Mouse (Mus musculus) midbrain, embryonic 15.5 days (tissue): ENCODE results near the gene Myo7a. TPM values are rescaled to one million over a fixed set of nuclear protein-coding genes. Genes with fewer than 3 reads are reported as not detected.

ENCODE experiments used
- ATAC-seq: fragments of 200-750 bp; cut with Nextera tagmentation; replicated peaks from 2 replicates; pipeline ENCODE4 v1.8.0; 2017; ENCODE audit warnings: moderate TSS enrichment
- H3K27ac ChIP-seq: fragments of 300-500 bp; sonication (generic); 2 replicates; pipeline ENCODE4 v1.5.1; 2015; ENCODE audit warnings: mild to moderate bottlenecking, inconsistent platforms
- H3K27me3 ChIP-seq: fragments of 300-500 bp; sonication (generic); replicated peaks from 2 replicates; pipeline ENCODE4 v1.6.1; 2015; ENCODE audit warnings: inconsistent platforms
- H3K36me3 ChIP-seq: fragments of 300-500 bp; sonication (generic); replicated peaks from 2 replicates; pipeline ENCODE4 v1.6.1; 2015; ENCODE audit warnings: inconsistent platforms
- H3K4me1 ChIP-seq: fragments of 300-500 bp; sonication (generic); 2 replicates; pipeline ENCODE4 v1.6.1; 2015; ENCODE audit warnings: inconsistent platforms
- H3K4me2 ChIP-seq: fragments of 300-500 bp; sonication (generic); 2 replicates; pipeline ENCODE4 v1.6.1; 2015; ENCODE audit warnings: inconsistent platforms, mild to moderate bottlenecking, moderate library complexity
- H3K4me3 ChIP-seq: fragments of 300-500 bp; sonication (generic); 2 replicates; pipeline ENCODE4 v1.5.1; 2015; ENCODE audit warnings: mild to moderate bottlenecking, inconsistent platforms
- H3K9ac ChIP-seq: fragments of 300-500 bp; sonication (generic); 2 replicates; pipeline ENCODE4 v1.6.1; 2015; ENCODE audit warnings: mild to moderate bottlenecking, inconsistent platforms
- H3K9me3 ChIP-seq: fragments of 300-500 bp; sonication (generic); 2 replicates; pipeline ENCODE4 v1.6.1; 2016; ENCODE audit warnings: inconsistent platforms
- WGBS: fragments of 180-500 bp; shearing (Covaris S2); methylation state at CpG from one replicate; pipeline ENCODE4 v1.1.7; 2015; ENCODE audit warnings: mixed read lengths; 5-methylcytosine and 5-hydroxymethylcytosine counted together
- polyA plus RNA-seq: library from polyadenylated mRNA; unstranded; fragments of >200 nt; fragmentation: Nextera tagmentation; extraction: Ambion mirVana; gene quantifications from 2 replicates; pipeline ENCODE4 v1.2.1, GENCODE M21; 2015

Gene Myo7a
- polyA plus RNA-seq, 1 experiment from 2014 or later: 23.8 TPM

- H3K27ac ChIP-seq: no peak overlapping the region
- H3K4me2 ChIP-seq: no peak overlapping the region
- ATAC-seq: no peak
- H3K4me1 ChIP-seq: peaks cover 5% of the 10 kb centered on the region
- no peak overlapping the region for H3K4me3 ChIP-seq
- H3K9ac ChIP-seq: no peak overlapping the region
- 79% methylated on average over 12 of the region's 12 CpGs for WGBS
- no peaks in the 10 kb centered on the region for H3K9me3 ChIP-seq
- no peaks in the 10 kb centered on the region for H3K27me3 ChIP-seq
- H3K36me3 ChIP-seq: no peaks in the 10 kb centered on the region
Observed at GRCm38 (mm10) chr7:98084541-98085293, 34.6 kb downstream of the Myo7a start.

DNA sequence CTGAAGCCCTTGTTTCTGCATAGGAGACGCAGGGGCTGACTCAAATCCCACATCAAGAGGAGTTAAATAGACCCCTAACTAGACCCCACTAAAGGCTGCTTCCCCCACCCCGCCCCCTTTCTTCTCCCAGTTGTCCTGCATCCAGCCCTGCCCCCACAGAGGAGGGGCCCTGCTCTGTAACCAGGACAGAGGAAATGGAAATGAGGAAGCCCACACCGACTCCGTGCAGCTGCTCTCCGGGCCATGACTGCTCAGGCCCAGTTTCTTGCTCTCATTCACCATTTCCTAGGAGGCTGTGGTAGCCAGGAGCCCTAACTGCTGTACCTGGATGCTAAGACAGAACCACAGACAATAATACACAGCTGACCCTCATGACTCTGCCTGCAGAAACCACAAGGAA, 36.9 kb downstream of the Myo7a start:
- WGBS: 8% methylated on average over 5 of the region's 5 CpGs
- Histone ChIP-seq H3K27ac (no peak overlapping the region), H3K36me3 (no peaks in the 10 kb centered on the region), H3K27me3 (no peaks in the 10 kb centered on the region), H3K9me3 (no peaks in the 10 kb centered on the region), H3K4me3 (no peak overlapping the region), H3K4me2 (no peak overlapping the region), H3K4me1 (peaks cover 5% of the 10 kb centered on the region), H3K9ac (no peak overlapping the region)
- no peak for ATAC-seq

DNA sequence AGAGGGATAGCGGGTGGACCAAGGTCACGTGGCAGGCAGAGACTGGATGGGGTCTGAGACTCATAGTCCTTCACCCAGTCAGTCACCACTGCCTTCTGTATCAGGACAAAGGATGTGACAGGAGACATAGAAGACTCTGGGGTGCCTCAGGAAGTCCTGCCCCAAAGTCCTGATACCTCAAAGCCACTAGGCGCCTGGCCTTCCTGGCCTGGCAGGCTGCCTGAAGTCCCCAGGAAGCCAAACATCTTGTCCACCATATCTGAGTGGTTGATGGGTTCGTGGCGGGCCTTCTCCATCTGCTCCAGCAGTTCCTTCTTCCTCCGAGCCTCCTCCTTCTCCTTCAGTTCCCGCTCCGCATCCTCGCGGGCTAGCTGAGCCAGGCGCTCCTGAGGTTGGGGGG, 41.9 kb downstream of the Myo7a start:
- Histone ChIP-seq H3K9ac (no peak overlapping the region), H3K27ac (no peak overlapping the region), H3K36me3 (no peaks in the 10 kb centered on the region), H3K9me3 (no peaks in the 10 kb centered on the region), H3K4me2 (no peak overlapping the region), H3K4me3 (no peak overlapping the region), H3K4me1 (peaks cover 3% of the 10 kb centered on the region), H3K27me3 (no peaks in the 10 kb centered on the region)
- no peak for ATAC-seq
- WGBS: 88% methylated on average over 11 of the region's 11 CpGs

DNA sequence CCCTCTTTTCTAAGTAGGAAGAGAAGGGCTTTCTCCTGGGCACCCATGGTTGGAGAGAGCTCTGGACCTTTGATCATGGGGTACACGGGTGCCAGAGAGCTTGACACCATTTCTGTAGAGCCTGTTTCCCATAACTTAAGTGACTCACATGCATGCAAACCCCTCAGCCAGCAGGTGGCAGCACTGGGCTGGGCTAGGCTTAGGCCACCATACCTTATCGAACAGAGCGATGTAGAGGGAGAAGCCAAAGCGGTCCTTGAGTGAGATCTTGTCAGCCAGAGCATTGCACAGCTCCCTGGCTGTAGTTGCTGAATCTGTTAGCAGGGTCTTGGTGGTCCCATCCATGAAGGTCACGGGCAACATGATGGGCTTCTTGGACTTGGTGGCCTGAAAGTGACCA, 47.7 kb downstream of the Myo7a start:
- WGBS: 35% methylated on average over 5 of the region's 5 CpGs
- peak; percentile 69 for ATAC-seq
- H3K9ac ChIP-seq: no peak overlapping the region
- no peak overlapping the region for H3K27ac ChIP-seq
- H3K36me3 ChIP-seq: no peaks in the 10 kb centered on the region
- H3K4me3 ChIP-seq: no peak overlapping the region
- no peaks in the 10 kb centered on the region for H3K4me1 ChIP-seq
- H3K9me3 ChIP-seq: no peaks in the 10 kb centered on the region
- H3K27me3 ChIP-seq: no peaks in the 10 kb centered on the region
- H3K4me2 ChIP-seq: no peak overlapping the region

DNA sequence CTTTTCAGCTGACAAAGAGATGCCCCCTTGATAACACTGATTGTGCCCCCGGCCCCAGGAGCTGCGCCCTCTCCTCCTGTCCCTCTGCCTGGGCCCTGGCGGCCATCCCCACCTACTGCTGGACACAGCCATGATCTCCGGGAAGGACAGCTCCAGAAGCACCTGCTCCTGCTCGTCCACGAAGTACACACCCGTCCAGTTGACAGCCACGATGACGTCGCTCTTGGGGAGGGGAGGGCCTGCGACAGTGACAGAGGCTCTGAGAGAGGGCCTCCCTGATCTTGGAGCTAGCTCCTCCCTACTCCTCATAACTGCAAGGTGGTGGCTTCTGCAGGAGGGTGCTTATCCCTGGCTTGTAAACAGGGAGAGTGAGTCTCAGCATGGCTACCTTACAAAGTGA, 53.1 kb downstream of the Myo7a start:
- Histone ChIP-seq H3K9me3 (no peaks in the 10 kb centered on the region), H3K4me1 (no peaks in the 10 kb centered on the region), H3K4me3 (no peak overlapping the region), H3K9ac (no peak overlapping the region), H3K27ac (no peak overlapping the region), H3K27me3 (no peaks in the 10 kb centered on the region), H3K4me2 (no peak overlapping the region), H3K36me3 (no peaks in the 10 kb centered on the region)
- 88% methylated on average over 11 of the region's 11 CpGs for WGBS
- ATAC-seq: no peak

- no peaks in the 10 kb centered on the region for H3K4me1 ChIP-seq
- no peak for ATAC-seq
- WGBS: 89% methylated on average over 8 of the region's 8 CpGs
Observed at GRCm38 (mm10) chr7:98054942-98055341, 64.4 kb downstream of the Myo7a start.

DNA sequence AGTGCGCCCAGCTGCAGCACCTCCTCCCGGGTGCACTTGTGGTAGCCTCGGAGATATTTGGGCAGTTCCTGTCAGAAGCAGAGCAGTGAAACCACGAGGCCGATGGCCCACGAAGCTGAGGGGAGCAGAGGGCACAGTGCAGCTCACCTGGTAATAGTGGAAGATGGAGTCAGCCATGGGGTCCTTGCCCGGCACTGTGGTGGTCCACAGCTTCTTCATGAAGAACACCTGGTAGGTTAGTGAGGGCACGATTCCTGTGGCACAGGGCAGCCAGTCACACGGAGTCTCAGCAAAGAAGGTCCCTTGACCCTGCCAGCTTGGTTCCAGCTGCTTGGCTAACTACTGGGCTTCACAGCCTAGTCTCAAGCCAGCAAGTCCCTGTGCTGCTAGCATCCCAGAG, 64.9 kb downstream of the Myo7a start:
- Histone ChIP-seq H3K9ac (no peak overlapping the region), H3K36me3 (no peaks in the 10 kb centered on the region), H3K27me3 (no peaks in the 10 kb centered on the region), H3K4me3 (no peak overlapping the region), H3K4me2 (no peak overlapping the region), H3K4me1 (no peaks in the 10 kb centered on the region), H3K27ac (no peak overlapping the region), H3K9me3 (no peaks in the 10 kb centered on the region)
- ATAC-seq: no peak
- WGBS: 91% methylated on average over 9 of the region's 9 CpGs

More at GRCm38 (mm10) chr7:98054942-98055341, 64.4 kb downstream of the Myo7a start:
- Histone ChIP-seq H3K4me2 (no peak overlapping the region), H3K27me3 (no peaks in the 10 kb centered on the region), H3K9me3 (no peaks in the 10 kb centered on the region), H3K4me3 (no peak overlapping the region), H3K9ac (no peak overlapping the region), H3K27ac (no peak overlapping the region), H3K36me3 (no peaks in the 10 kb centered on the region)

- H3K4me2 ChIP-seq: no peak overlapping the region
- H3K4me3 ChIP-seq: no peak overlapping the region
- H3K9me3 ChIP-seq: no peaks in the 10 kb centered on the region
- ATAC-seq: no peak
- no peaks in the 10 kb centered on the region for H3K4me1 ChIP-seq
- WGBS: 24% methylated on average over 8 of the region's 8 CpGs
- H3K36me3 ChIP-seq: no peaks in the 10 kb centered on the region
- H3K27me3 ChIP-seq: no peaks in the 10 kb centered on the region
- no peak overlapping the region for H3K27ac ChIP-seq
- H3K9ac ChIP-seq: no peak overlapping the region
Observed at GRCm38 (mm10) chr7:98051980-98052379, 67.3 kb downstream of the Myo7a start.

- Histone ChIP-seq H3K4me1 (no peaks in the 10 kb centered on the region), H3K4me3 (no peak overlapping the region), H3K27ac (no peak overlapping the region), H3K9ac (no peak overlapping the region), H3K36me3 (no peaks in the 10 kb centered on the region), H3K27me3 (no peaks in the 10 kb centered on the region), H3K4me2 (no peak overlapping the region), H3K9me3 (no peaks in the 10 kb centered on the region)
- ATAC-seq: no peak
- WGBS: 85% methylated on average over 9 of the region's 9 CpGs
Observed at GRCm38 (mm10) chr7:98048101-98048824, 71.1 kb downstream of the Myo7a start.

GRCm38 (mm10) chr7:98002617-98003016, 116.7 kb downstream of the Myo7a start:
- H3K4me2 ChIP-seq: no peak overlapping the region
- no peak overlapping the region for H3K27ac ChIP-seq
- 88% methylated on average over 7 of the region's 7 CpGs for WGBS
- no peaks in the 10 kb centered on the region for H3K27me3 ChIP-seq
- no peak overlapping the region for H3K4me3 ChIP-seq
- ATAC-seq: no peak
- H3K36me3 ChIP-seq: no peaks in the 10 kb centered on the region
- no peaks in the 10 kb centered on the region for H3K9me3 ChIP-seq
- H3K9ac ChIP-seq: no peak overlapping the region
- H3K4me1 ChIP-seq: no peaks in the 10 kb centered on the region
